Mouse (Mus musculus) thymus, postnatal 14 days (tissue): ENCODE results near the gene Hcn3.

Experiments
- DNase-seq: peaks from one replicate; pipeline ENCODE4 v3.0.0; 2021

Gene Hcn3

GRCm38 (mm10) chr3:89159616-89160344 is at the start of gene Hcn3:
Hcn3 (minus strand) TSS chr3:89160196.
- peak; percentile 87 for DNase-seq

GRCm38 (mm10) chr3:89209731-89210130 is 49.7 kb upstream of the Hcn3 start:
- DNase-seq: no peak

GRCm38 (mm10) chr3:89208736-89209135 is 48.7 kb upstream of the Hcn3 start:
- no peak for DNase-seq

- DNase-seq: no peak
These were observed 48.2 kb upstream of the Hcn3 start for GRCm38 (mm10) chr3:89208075-89208657.

- no peak for DNase-seq
These were observed 46.7 kb upstream of the Hcn3 start for GRCm38 (mm10) chr3:89206695-89207094.

GRCm38 (mm10) chr3:89206079-89206478 is 46.1 kb upstream of the Hcn3 start:
- DNase-seq: no peak

GRCm38 (mm10) chr3:89203142-89203514 is 43.1 kb upstream of the Hcn3 start:
- no peak for DNase-seq

GRCm38 (mm10) chr3:89202253-89203141 is 42.5 kb upstream of the Hcn3 start, which contains the start of gene Gba:
Gba (plus strand) TSS chr3:89202928.
- DNase-seq: peak; percentile 88

- DNase-seq: no peak
These were observed 39.8 kb upstream of the Hcn3 start for GRCm38 (mm10) chr3:89199839-89200238.

- peak; percentile 94 for DNase-seq
These were observed 36.2 kb upstream of the Hcn3 start for GRCm38 (mm10) chr3:89195979-89196877.

GRCm38 (mm10) chr3:89193853-89194252 is 33.9 kb upstream of the Hcn3 start:
- peak; percentile 78 for DNase-seq

- no peak for DNase-seq
These were observed 33.4 kb upstream of the Hcn3 start for GRCm38 (mm10) chr3:89193351-89193750.

- DNase-seq: peak; percentile 62
These were observed 30.4 kb upstream of the Hcn3 start for GRCm38 (mm10) chr3:89190436-89190835.

- DNase-seq: peak; percentile 75
These were observed 28.5 kb upstream of the Hcn3 start for GRCm38 (mm10) chr3:89188478-89188875.

GRCm38 (mm10) chr3:89187690-89188477 is 27.9 kb upstream of the Hcn3 start:
- DNase-seq: peak; percentile 76

- peak; percentile 89 for DNase-seq
These were observed 27.2 kb upstream of the Hcn3 start for GRCm38 (mm10) chr3:89187197-89187596.

- peak; percentile 31 for DNase-seq
These were observed 23.9 kb upstream of the Hcn3 start for GRCm38 (mm10) chr3:89183959-89184315.

- peak; percentile 92 for DNase-seq
These were observed 23.3 kb upstream of the Hcn3 start, which contains the start of gene Fam189b for GRCm38 (mm10) chr3:89183058-89183958. Fam189b (plus strand) TSS chr3:89183143.

GRCm38 (mm10) chr3:89182531-89183057 is 22.6 kb upstream of the Hcn3 start:
- no peak for DNase-seq
